Mouse (Mus musculus): ENCODE measurements around the gene Esp38. TPM values are rescaled to one million over a fixed set of nuclear protein-coding genes. Genes with fewer than 3 reads are reported as not detected.
"Not testable (repeated sequence)": the region's sequence is repeated elsewhere in the genome, so short reads cannot be mapped to it uniquely, and the experiment has no call there.

The Esp38 gene
- not detected for polyA plus RNA-seq (2021)

DNA sequence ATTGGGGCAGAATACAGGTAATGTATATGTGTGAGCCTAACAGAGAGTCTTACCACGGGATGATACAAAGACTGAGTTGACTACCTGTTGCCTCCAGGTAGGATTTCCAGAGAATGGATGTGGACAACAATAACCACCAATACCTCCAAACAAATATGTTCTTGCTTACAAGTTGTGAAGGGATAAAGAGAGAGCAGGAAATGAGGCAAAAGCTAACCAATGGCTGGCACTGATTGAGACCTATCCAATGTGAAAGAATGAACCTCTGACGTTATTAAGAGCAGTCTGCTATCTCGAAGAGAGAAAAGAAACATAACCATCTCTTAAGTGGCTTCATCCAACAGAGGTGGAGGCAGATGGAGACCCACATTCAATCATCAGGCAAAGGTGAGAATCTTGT, at the start of gene Esp38:
Gene Esp38, plus strand, starts transcription at position 301 of the 400 bp plus-strand sequence.
- H3K27me3 ChIP-seq, result no peaks in the 10 kb centered on the region
- ChIA-PET POLR2A (no interaction called here), CTCF (no interaction called here)

DNA sequence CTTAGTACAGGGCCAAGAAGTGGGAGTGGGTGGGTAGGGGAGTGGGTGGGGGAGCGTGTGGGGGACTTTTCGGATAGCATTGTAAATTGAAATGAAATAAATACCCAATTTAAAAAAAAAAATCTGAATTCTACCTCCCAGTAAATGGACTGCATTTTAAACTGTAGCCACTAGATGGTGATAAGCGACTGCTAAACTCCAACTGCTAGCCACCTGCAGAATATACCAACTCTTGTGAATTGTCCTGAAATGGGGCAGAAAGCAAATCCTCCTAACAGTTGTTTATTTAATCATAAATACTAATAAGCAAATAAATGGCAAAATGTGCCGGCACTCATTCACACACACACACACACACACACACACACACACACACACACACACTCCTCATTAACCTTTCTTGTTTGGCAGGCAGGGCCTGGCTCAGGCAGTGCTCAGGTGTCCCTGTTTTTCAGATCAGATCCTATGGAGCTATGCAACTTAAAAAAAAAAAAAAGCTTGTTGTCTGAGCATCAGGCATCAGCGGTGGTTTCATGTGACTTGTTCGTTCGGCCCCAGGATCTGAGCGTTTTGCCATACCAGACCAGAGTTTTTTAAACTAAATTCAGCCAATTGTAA, 47.3 kb upstream of the Esp38 start:
- H3K27me3 ChIP-seq; POLR2A ChIA-PET; CTCF ChIA-PET; DNase-seq (ENCODE audit: low read depth, low spot score); in situ Hi-C loops (cut with MboI; ENCODE audit: low pct_unique_long_range_greater_than_20kb); ATAC-seq: not testable (repeated sequence)

More for the DNA sequence above, at the start of gene Esp38:
- no peak for DNase-seq (ENCODE audit: low read depth, low spot score)
- no peak for TF ChIP-seq CTCF (IDR thresholded peaks at IDR 0.05)
- ATAC-seq, result no peak
- in situ Hi-C loops (cut with MboI; ENCODE audit: low pct_unique_long_range_greater_than_20kb), result loop anchor here (25.0 kb wide), 3 partner anchors 338 to 688 kb away; no protein-coding TSS in a partner anchor

Other genes with a start within 250 kb of the Esp38 start
- not detected for gene AC192777.2, start 144.9 kb downstream of the Esp38 start, polyA plus RNA-seq (2021)